Mouse (Mus musculus) neural tube, embryonic 13.5 days (tissue): ENCODE data around the gene Olfr90. TPM values are rescaled to one million over a fixed set of nuclear protein-coding genes. Genes with fewer than 3 reads are reported as not detected.

Source experiments
- ATAC-seq: fragments of 200-750 bp; cut with Nextera tagmentation; 2 replicates; pipeline ENCODE4 v1.8.0; 2017; ENCODE audit warnings: low read depth, mild to moderate bottlenecking, moderate TSS enrichment, moderate library complexity
- H3K27ac ChIP-seq: fragments of 300-500 bp; sonication (generic); replicated peaks from 2 replicates; pipeline ENCODE4 v1.5.1; 2015; ENCODE audit warnings: moderate library complexity, mild to moderate bottlenecking, inconsistent platforms
- H3K27me3 ChIP-seq: fragments of 300-500 bp; sonication (generic); 2 replicates; pipeline ENCODE4 v1.6.1; 2015; ENCODE audit warnings: mild to moderate bottlenecking, inconsistent platforms
- H3K36me3 ChIP-seq: fragments of 300-500 bp; sonication (generic); 2 replicates; pipeline ENCODE4 v1.6.1; 2015; ENCODE audit warnings: mild to moderate bottlenecking, inconsistent platforms
- H3K4me1 ChIP-seq: fragments of 300-500 bp; sonication (generic); replicated peaks from 2 replicates; pipeline ENCODE4 v1.6.1; 2015; ENCODE audit warnings: inconsistent platforms
- H3K4me2 ChIP-seq: fragments of 300-500 bp; sonication (generic); 2 replicates; pipeline ENCODE4 v1.6.1; 2015; ENCODE audit warnings: inconsistent platforms, mild to moderate bottlenecking, moderate library complexity
- H3K4me3 ChIP-seq: fragments of 300-500 bp; sonication (generic); 2 replicates; pipeline ENCODE4 v1.5.1; 2015; ENCODE audit warnings: mild to moderate bottlenecking, inconsistent platforms
- H3K9ac ChIP-seq: fragments of 300-500 bp; sonication (generic); 2 replicates; pipeline ENCODE4 v1.6.1; 2015; ENCODE audit warnings: moderate library complexity, mild to moderate bottlenecking, inconsistent platforms
- H3K9me3 ChIP-seq: fragments of 300-500 bp; sonication (generic); 2 replicates; pipeline ENCODE4 v1.6.1; 2016; ENCODE audit warnings: inconsistent platforms
- WGBS: fragments of 180-500 bp; shearing (Covaris S2); methylation state at CpG from one replicate; pipeline ENCODE4 v1.1.7; 2015; 5-methylcytosine and 5-hydroxymethylcytosine counted together
- polyA plus RNA-seq: library from polyadenylated mRNA; unstranded; fragments of >200 nt; fragmentation: Nextera tagmentation; extraction: Ambion mirVana; gene quantifications from 2 replicates; pipeline ENCODE4 v1.2.1, GENCODE M21; 2015

The Olfr90 gene
- polyA plus RNA-seq, 1 experiment from 2014 or later, result not detected

- Histone ChIP-seq H3K36me3 (peaks cover 63% of the 10 kb centered on the region), H3K27me3 (no peaks in the 10 kb centered on the region), H3K4me2 (no peak overlapping the region), H3K9me3 (no peaks in the 10 kb centered on the region), H3K4me1 (peaks cover 24% of the 10 kb centered on the region), H3K9ac (no peak overlapping the region), H3K27ac (no peak overlapping the region), H3K4me3 (no peak overlapping the region)
- 98% methylated on average over 2 of the region's 2 CpGs for WGBS
- ATAC-seq, result no peak
Observed at GRCm38 (mm10) chr17:37075766-37076165, 12.5 kb downstream of the Olfr90 start.

DNA sequence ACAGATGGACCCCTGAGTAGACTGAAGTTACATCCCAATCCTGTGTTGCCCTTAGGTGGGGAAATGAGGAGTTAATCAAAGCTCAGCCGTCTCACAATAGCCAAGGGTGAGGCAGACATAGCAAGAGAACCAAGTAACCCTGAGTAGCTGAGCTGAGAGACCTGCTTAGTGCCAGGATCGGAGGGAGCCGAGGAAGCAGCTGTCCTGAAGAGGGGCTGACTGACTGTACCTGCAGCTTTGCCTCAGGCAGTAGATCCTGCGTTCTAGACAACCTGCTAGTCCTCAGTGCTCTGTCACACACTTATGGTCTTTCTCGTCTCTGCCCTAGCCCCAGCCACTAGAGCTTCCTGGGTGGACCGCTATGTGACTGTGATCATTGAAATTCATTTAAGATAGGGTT lies 13.1 kb downstream of the Olfr90 start:
- no peak overlapping the region for H3K9ac ChIP-seq
- no peak overlapping the region for H3K27ac ChIP-seq
- 92% methylated on average over 6 of the region's 6 CpGs for WGBS
- no peaks in the 10 kb centered on the region for H3K9me3 ChIP-seq
- H3K4me1 ChIP-seq, result peaks cover 23% of the 10 kb centered on the region
- peaks cover 69% of the 10 kb centered on the region for H3K36me3 ChIP-seq
- H3K4me2 ChIP-seq, result no peak overlapping the region
- no peaks in the 10 kb centered on the region for H3K27me3 ChIP-seq
- ATAC-seq, result no peak
- H3K4me3 ChIP-seq, result no peak overlapping the region

DNA sequence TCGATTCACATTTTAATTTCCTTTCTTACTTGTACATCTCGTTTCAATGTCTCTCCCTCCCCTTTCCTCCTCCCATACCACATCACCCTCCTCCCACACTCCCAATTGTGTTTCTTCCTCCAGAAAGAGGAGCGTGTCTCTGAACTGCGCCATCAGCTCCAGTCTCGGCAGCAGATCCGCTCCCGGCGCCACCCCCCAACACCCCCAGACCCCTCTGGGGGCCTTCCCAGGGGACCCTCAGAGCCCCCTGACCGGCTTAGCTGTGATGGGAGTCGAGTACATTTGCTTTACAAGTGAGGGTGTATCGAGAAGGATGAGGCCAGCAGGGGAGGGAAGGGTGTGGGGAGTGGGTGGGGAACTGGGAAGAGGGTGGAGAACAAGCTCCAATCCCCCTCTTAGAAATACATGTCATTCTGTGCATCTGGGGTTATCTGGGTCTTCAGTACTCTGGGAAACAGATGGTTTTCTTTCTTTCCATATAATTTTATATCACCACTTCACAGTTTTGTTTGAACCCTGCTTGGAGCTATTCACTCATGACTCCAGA lies 15.5 kb downstream of the Olfr90 start:
- 0 out of 2 replicates have a peak overlapping the region, but pooled peaks have one; percentile 46 for H3K27ac ChIP-seq
- no peak overlapping the region for H3K4me3 ChIP-seq
- peaks cover 93% of the 10 kb centered on the region for H3K36me3 ChIP-seq
- H3K4me2 ChIP-seq, result no peak overlapping the region
- H3K9ac ChIP-seq, result peak overlapping the region; percentile 34; the same call in 1 of the 2 replicates
- no peak for ATAC-seq
- no peaks in the 10 kb centered on the region for H3K27me3 ChIP-seq
- H3K9me3 ChIP-seq, result no peaks in the 10 kb centered on the region
- WGBS, result 38% methylated on average over 11 of the region's 11 CpGs
- 0 out of 2 replicates have a peak, but pooled peaks cover 6% of the 10 kb centered on the region for H3K4me1 ChIP-seq

DNA sequence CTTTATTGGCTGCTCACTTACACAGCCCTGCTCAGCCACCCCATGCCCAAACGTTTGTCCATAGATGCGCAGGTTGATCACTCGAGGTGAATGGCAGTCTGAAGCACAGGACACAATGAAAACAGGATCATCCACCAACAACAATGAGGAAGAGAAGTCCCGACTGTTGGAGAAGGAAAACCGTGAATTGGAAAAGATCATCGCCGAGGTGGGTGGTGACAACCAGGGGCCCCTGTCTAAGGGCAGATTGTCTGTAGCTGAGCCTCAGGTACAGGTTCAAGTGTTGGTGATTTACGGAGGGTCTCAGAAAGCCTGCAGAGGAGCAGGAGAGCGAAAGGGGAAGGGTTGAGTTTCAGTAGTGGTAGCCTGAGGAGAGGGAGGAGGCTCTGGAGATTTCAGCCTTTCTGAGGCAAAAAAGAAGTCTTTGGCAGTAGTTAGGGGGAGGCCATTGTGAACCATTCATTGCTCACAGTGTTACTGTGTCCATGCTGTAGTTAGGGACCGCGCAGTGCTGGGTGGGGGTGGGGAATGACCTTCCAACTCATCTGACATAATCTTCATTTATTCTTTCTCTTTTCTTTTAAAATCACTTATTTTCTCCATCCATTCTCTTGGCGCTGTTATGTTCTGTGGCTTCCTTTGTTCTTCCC lies 16.1 kb downstream of the Olfr90 start:
- H3K9ac ChIP-seq, result no peak overlapping the region
- ATAC-seq, result no peak; the same call in 1 of the 2 replicates
- WGBS, result 65% methylated on average over 12 of the region's 12 CpGs
- H3K36me3 ChIP-seq, result peaks cover 99% of the 10 kb centered on the region
- H3K4me2 ChIP-seq, result no peak overlapping the region
- H3K9me3 ChIP-seq, result no peaks in the 10 kb centered on the region
- peak overlapping the region; percentile 46; the same call in 1 of the 2 replicates for H3K27ac ChIP-seq
- H3K4me1 ChIP-seq, result 0 out of 2 replicates have a peak, but pooled peaks cover 6% of the 10 kb centered on the region
- H3K4me3 ChIP-seq, result no peak overlapping the region
- H3K27me3 ChIP-seq, result no peaks in the 10 kb centered on the region

DNA sequence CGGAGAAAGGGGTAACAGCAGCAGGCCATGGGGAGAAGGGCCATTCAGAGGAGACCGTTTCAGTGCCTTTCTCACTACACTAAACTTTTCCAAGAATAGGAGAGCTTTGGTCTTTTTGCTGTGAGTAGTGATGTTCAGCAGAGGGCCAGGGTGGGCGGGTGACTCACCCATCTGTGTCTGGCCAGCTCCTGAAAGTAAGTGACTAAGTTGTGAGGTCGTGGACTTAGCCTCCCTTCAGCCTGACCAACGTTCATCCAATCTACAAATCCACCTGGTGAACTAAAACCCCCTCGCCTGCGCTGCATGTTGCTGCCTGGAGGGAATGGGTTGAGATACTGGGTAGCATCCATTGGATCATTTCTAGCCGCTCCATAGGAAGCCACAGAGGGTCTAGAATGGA lies 18.2 kb downstream of the Olfr90 start:
- Histone ChIP-seq H3K4me1 (0 out of 2 replicates have a peak, but pooled peaks cover 6% of the 10 kb centered on the region), H3K27ac (no peak overlapping the region), H3K4me2 (no peak overlapping the region), H3K36me3 (peaks cover 99% of the 10 kb centered on the region), H3K4me3 (no peak overlapping the region), H3K27me3 (no peaks in the 10 kb centered on the region), H3K9ac (no peak overlapping the region), H3K9me3 (no peaks in the 10 kb centered on the region)
- WGBS, result 91% methylated on average over 8 of the region's 8 CpGs
- no peak for ATAC-seq

- no peak overlapping the region for H3K4me2 ChIP-seq
- no peak overlapping the region for H3K27ac ChIP-seq
- H3K9me3 ChIP-seq, result no peaks in the 10 kb centered on the region
- no peak overlapping the region for H3K9ac ChIP-seq
- no peak overlapping the region for H3K4me3 ChIP-seq
- no peak for ATAC-seq
- 94% methylated on average over 1 of the region's 1 CpGs for WGBS
- peaks cover 99% of the 10 kb centered on the region for H3K36me3 ChIP-seq
- H3K27me3 ChIP-seq, result no peaks in the 10 kb centered on the region
- H3K4me1 ChIP-seq, result 0 out of 2 replicates have a peak, but pooled peaks cover 6% of the 10 kb centered on the region
Observed at GRCm38 (mm10) chr17:37067861-37068260, 20.4 kb downstream of the Olfr90 start.

GRCm38 (mm10) chr17:37065993-37066392 lies 22.3 kb downstream of the Olfr90 start:
- H3K4me3 ChIP-seq, result no peak overlapping the region
- 97% methylated on average over 2 of the region's 2 CpGs for WGBS

DNA sequence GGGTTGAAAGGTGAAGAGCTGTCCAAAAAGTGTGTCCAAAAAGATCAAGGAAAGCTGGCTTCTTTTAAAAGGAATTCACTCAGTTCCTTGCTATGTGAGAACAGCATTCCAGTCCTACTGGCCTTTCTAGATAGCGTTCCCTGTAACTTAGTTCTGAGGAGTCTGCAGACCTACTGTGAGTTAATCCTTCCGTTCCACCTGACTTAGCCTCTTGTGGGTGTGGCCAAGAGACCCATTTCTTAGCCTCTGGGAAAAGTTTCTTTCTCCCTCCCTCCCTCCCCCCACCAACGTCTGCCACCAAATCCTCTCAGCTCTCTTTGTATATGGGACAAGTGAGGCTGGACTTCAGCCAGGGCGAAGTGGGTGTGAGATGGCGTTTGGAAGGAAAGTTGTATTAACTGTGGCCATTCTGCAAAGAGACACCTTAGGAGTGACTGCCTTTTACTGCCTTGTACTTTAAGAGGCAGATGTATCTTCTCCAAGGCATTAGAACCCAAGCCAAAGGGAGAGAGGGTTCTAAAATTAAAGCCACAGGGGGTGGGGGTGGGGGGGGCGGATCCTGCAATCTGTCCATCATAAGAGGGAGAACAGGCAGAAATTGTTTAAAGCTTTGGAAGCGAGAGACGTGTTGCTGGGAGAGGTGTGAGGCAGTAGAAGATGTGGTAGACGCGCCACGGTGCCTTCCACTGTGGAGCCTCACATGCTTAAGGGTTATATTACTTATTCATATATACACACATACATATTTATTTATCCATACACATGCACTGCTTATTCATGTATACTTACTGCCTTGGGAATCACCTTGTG lies 24.4 kb downstream of the Olfr90 start:
- Histone ChIP-seq H3K27ac (no peak overlapping the region), H3K4me1 (no peaks in the 10 kb centered on the region), H3K9ac (no peak overlapping the region), H3K4me2 (no peak overlapping the region), H3K27me3 (no peaks in the 10 kb centered on the region), H3K9me3 (no peaks in the 10 kb centered on the region), H3K4me3 (no peak overlapping the region), H3K36me3 (peaks cover 99% of the 10 kb centered on the region)
- 85% methylated on average over 11 of the region's 11 CpGs for WGBS
- ATAC-seq, result no peak

More at GRCm38 (mm10) chr17:37065993-37066392, 22.3 kb downstream of the Olfr90 start:
- Histone ChIP-seq H3K27ac (no peak overlapping the region), H3K4me2 (no peak overlapping the region), H3K36me3 (peaks cover 99% of the 10 kb centered on the region), H3K4me1 (no peaks in the 10 kb centered on the region), H3K9me3 (no peaks in the 10 kb centered on the region), H3K27me3 (no peaks in the 10 kb centered on the region), H3K9ac (no peak overlapping the region)
- ATAC-seq, result no peak

- Histone ChIP-seq H3K4me3 (no peak overlapping the region), H3K9ac (no peak overlapping the region), H3K9me3 (no peaks in the 10 kb centered on the region), H3K4me1 (no peaks in the 10 kb centered on the region), H3K36me3 (peaks cover 99% of the 10 kb centered on the region), H3K27me3 (no peaks in the 10 kb centered on the region), H3K4me2 (no peak overlapping the region), H3K27ac (no peak overlapping the region)
- no peak for ATAC-seq
- 86% methylated on average over 10 of the region's 10 CpGs for WGBS
Observed at GRCm38 (mm10) chr17:37063063-37063462, 25.2 kb downstream of the Olfr90 start.

DNA sequence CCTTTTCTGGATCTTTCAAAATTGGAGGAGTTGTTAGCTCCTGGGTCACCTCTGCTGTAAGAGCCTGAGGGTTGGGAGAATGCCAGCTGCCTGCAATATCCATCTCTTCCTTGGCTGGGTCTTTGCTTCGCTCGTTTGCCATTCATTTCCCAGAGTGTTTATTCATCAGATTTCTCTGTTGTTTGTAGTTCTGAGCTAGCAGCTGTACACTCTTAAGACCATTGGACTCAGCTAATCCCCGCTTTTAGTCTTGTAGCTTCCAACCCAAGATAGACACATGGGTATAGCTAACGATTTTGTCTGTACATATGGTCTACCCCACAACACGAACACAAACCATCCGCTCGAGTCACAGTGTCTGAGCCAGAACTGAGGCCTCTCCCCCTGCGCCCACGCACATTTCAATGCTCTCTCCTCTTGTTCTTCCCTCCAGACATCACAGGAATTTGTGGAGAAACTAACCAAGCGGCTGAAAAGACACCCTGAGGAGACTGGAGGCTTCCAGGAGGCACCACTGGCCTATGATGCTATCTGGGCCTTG lies 26.1 kb downstream of the Olfr90 start:
- no peak overlapping the region for H3K4me3 ChIP-seq
- no peaks in the 10 kb centered on the region for H3K4me1 ChIP-seq
- H3K27ac ChIP-seq, result no peak overlapping the region
- WGBS, result 92% methylated on average over 10 of the region's 10 CpGs
- H3K27me3 ChIP-seq, result no peaks in the 10 kb centered on the region
- H3K36me3 ChIP-seq, result peaks cover 99% of the 10 kb centered on the region
- no peak for ATAC-seq
- no peak overlapping the region for H3K9ac ChIP-seq
- H3K4me2 ChIP-seq, result no peak overlapping the region
- no peaks in the 10 kb centered on the region for H3K9me3 ChIP-seq

DNA sequence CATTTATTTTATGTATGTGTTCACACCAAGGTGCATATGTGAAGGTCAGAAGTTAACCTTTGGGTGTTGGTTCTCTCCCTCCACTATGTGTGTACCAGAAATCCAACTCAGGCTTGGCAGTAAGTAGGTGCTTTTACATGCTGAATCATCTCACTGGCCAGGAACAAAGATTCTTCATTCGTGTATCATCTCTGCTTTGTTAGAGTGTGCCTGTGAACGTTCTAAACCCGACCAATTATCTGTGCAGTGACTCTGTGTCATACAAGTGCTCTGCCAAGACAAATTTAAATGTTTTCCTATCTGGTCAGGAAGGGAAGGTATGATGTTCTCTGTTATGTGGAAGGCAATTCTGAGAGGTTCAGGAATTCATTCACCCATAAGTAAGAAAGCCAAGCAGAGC lies 26.9 kb downstream of the Olfr90 start:
- ATAC-seq, result no peak
- 82% methylated on average over 3 of the region's 3 CpGs for WGBS
- no peak overlapping the region for H3K27ac ChIP-seq
- no peaks in the 10 kb centered on the region for H3K27me3 ChIP-seq
- H3K9me3 ChIP-seq, result no peaks in the 10 kb centered on the region
- no peak overlapping the region for H3K9ac ChIP-seq
- no peak overlapping the region for H3K4me3 ChIP-seq
- no peak overlapping the region for H3K4me2 ChIP-seq
- H3K36me3 ChIP-seq, result peaks cover 99% of the 10 kb centered on the region
- H3K4me1 ChIP-seq, result no peaks in the 10 kb centered on the region

GRCm38 (mm10) chr17:37056957-37057356 lies 31.3 kb downstream of the Olfr90 start:
- no peak for ATAC-seq
- WGBS, result 77% methylated on average over 6 of the region's 6 CpGs

More at GRCm38 (mm10) chr17:37056957-37057356, 31.3 kb downstream of the Olfr90 start:
- Histone ChIP-seq H3K4me3 (no peak overlapping the region), H3K4me1 (peaks cover 15% of the 10 kb centered on the region), H3K27me3 (no peaks in the 10 kb centered on the region), H3K4me2 (no peak overlapping the region), H3K36me3 (peaks cover 97% of the 10 kb centered on the region), H3K27ac (no peak overlapping the region), H3K9me3 (no peaks in the 10 kb centered on the region), H3K9ac (no peak overlapping the region)
